Mouse (Mus musculus) neural tube, embryonic 13.5 days (tissue): Measurements from ENCODE around the gene Nt5m. TPM values are rescaled to one million over a fixed set of nuclear protein-coding genes. Genes with fewer than 3 reads are reported as not detected.

Experiments
- ATAC-seq: fragments of 200-750 bp; cut with Nextera tagmentation; 2 replicates; pipeline ENCODE4 v1.8.0; 2017; ENCODE audit warnings: low read depth, mild to moderate bottlenecking, moderate TSS enrichment, moderate library complexity
- H3K27ac ChIP-seq: fragments of 300-500 bp; sonication (generic); replicated peaks from 2 replicates; pipeline ENCODE4 v1.5.1; 2015; ENCODE audit warnings: moderate library complexity, mild to moderate bottlenecking, inconsistent platforms
- H3K27me3 ChIP-seq: fragments of 300-500 bp; sonication (generic); 2 replicates; pipeline ENCODE4 v1.6.1; 2015; ENCODE audit warnings: mild to moderate bottlenecking, inconsistent platforms
- H3K36me3 ChIP-seq: fragments of 300-500 bp; sonication (generic); 2 replicates; pipeline ENCODE4 v1.6.1; 2015; ENCODE audit warnings: mild to moderate bottlenecking, inconsistent platforms
- H3K4me1 ChIP-seq: fragments of 300-500 bp; sonication (generic); replicated peaks from 2 replicates; pipeline ENCODE4 v1.6.1; 2015; ENCODE audit warnings: inconsistent platforms
- H3K4me2 ChIP-seq: fragments of 300-500 bp; sonication (generic); 2 replicates; pipeline ENCODE4 v1.6.1; 2015; ENCODE audit warnings: inconsistent platforms, mild to moderate bottlenecking, moderate library complexity
- H3K4me3 ChIP-seq: fragments of 300-500 bp; sonication (generic); 2 replicates; pipeline ENCODE4 v1.5.1; 2015; ENCODE audit warnings: mild to moderate bottlenecking, inconsistent platforms
- H3K9ac ChIP-seq: fragments of 300-500 bp; sonication (generic); 2 replicates; pipeline ENCODE4 v1.6.1; 2015; ENCODE audit warnings: moderate library complexity, mild to moderate bottlenecking, inconsistent platforms
- H3K9me3 ChIP-seq: fragments of 300-500 bp; sonication (generic); 2 replicates; pipeline ENCODE4 v1.6.1; 2016; ENCODE audit warnings: inconsistent platforms
- WGBS: fragments of 180-500 bp; shearing (Covaris S2); methylation state at CpG from one replicate; pipeline ENCODE4 v1.1.7; 2015; 5-methylcytosine and 5-hydroxymethylcytosine counted together
- polyA plus RNA-seq: library from polyadenylated mRNA; unstranded; fragments of >200 nt; fragmentation: Nextera tagmentation; extraction: Ambion mirVana; gene quantifications from 2 replicates; pipeline ENCODE4 v1.2.1, GENCODE M21; 2015

The Nt5m gene
- polyA plus RNA-seq, 1 experiment from 2014 or later, result 70.7 TPM

GRCm38 (mm10) chr11:59847131-59847530 is 7.9 kb downstream of the Nt5m start:
- 13% methylated on average over 2 of the region's 2 CpGs for WGBS
- Histone ChIP-seq H3K4me1 (peaks cover 27% of the 10 kb centered on the region), H3K27ac (no peak overlapping the region), H3K36me3 (no peaks in the 10 kb centered on the region), H3K27me3 (no peaks in the 10 kb centered on the region), H3K9me3 (no peaks in the 10 kb centered on the region), H3K4me3 (peak overlapping the region; percentile 73), H3K4me2 (peak overlapping the region; percentile 64), H3K9ac (no peak overlapping the region)
- no peak for ATAC-seq

GRCm38 (mm10) chr11:59847891-59848884 is 8.9 kb downstream of the Nt5m start:
- no peaks in the 10 kb centered on the region for H3K9me3 ChIP-seq
- H3K4me3 ChIP-seq, result peak overlapping the region; percentile 73
- ATAC-seq, result peak; percentile 91
- H3K27ac ChIP-seq, result peak overlapping the region; percentile 89
- H3K4me2 ChIP-seq, result peak overlapping the region; percentile 64
- peaks cover 27% of the 10 kb centered on the region for H3K4me1 ChIP-seq
- H3K36me3 ChIP-seq, result 0 out of 2 replicates have a peak, but pooled peaks cover 6% of the 10 kb centered on the region
- peak overlapping the region; percentile 88 for H3K9ac ChIP-seq
- under 1% methylated on average over 69 of the region's 69 CpGs for WGBS
- H3K27me3 ChIP-seq, result no peaks in the 10 kb centered on the region

DNA sequence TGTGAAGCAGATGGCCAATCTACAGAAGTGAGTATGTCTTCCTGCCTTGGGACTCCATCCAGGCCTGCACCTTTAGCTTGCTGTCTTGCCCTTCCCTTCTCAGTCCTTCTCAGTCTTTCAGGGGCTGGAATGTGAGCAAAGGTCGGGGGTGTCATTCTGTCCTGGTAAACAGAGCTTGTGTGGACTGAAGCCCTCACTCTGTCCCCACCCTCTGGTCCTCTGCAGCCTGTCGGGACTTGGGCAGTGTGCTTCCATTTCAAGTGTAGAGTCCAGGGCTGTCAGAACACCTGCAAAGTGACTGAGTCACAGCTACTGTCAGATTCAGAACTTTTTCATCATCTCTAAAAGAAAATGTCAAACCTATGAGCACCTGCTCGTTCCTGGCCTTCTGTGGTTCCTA is 13.6 kb downstream of the Nt5m start:
- H3K9ac ChIP-seq, result no peak overlapping the region
- no peaks in the 10 kb centered on the region for H3K27me3 ChIP-seq
- no peak overlapping the region for H3K4me2 ChIP-seq
- ATAC-seq, result no peak
- 88% methylated on average over 3 of the region's 3 CpGs for WGBS
- H3K4me1 ChIP-seq, result peaks cover 17% of the 10 kb centered on the region
- no peak overlapping the region for H3K4me3 ChIP-seq
- no peaks in the 10 kb centered on the region for H3K9me3 ChIP-seq
- peaks cover 19% of the 10 kb centered on the region for H3K36me3 ChIP-seq
- no peak overlapping the region for H3K27ac ChIP-seq

DNA sequence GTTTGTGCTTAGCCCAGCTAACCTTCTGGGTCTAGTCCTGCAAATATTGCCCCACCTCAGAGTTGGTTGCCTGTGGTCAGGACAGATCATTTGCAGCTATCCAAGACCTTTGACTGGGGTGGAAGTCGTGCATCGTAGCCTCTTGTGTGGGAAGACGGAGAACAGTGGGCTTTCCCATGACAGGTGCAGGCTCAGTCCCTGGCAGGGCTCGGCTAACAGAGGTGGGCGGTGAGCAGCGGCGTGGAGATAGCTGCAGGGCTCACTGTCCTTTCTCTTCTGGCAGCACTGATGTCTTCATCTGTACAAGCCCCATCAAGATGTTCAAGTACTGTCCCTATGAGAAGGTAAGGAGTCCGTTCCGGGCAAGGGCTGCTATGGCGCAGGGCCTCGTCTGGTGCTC is 21.2 kb downstream of the Nt5m start:
- Histone ChIP-seq H3K4me1 (no peaks in the 10 kb centered on the region; the same call in 1 of the 2 replicates), H3K9me3 (no peaks in the 10 kb centered on the region), H3K27ac (no peak overlapping the region; the same call in 1 of the 2 replicates), H3K9ac (no peak overlapping the region; the same call in 1 of the 2 replicates), H3K4me3 (no peak overlapping the region), H3K36me3 (peaks cover 22% of the 10 kb centered on the region), H3K27me3 (no peaks in the 10 kb centered on the region), H3K4me2 (peak overlapping the region; percentile 2; the same call in 1 of the 2 replicates)
- no peak for ATAC-seq
- 87% methylated on average over 11 of the region's 11 CpGs for WGBS

GRCm38 (mm10) chr11:59864316-59864715 is 25.1 kb downstream of the Nt5m start:
- 94% methylated on average over 6 of the region's 6 CpGs for WGBS
- H3K36me3 ChIP-seq, result peaks cover 23% of the 10 kb centered on the region
- H3K4me1 ChIP-seq, result peaks cover 2% of the 10 kb centered on the region; the same call in 1 of the 2 replicates
- no peak overlapping the region for H3K4me3 ChIP-seq
- H3K4me2 ChIP-seq, result no peak overlapping the region
- H3K27me3 ChIP-seq, result no peaks in the 10 kb centered on the region
- ATAC-seq, result no peak
- H3K9ac ChIP-seq, result no peak overlapping the region
- no peaks in the 10 kb centered on the region for H3K9me3 ChIP-seq
- no peak overlapping the region for H3K27ac ChIP-seq

- H3K4me3 ChIP-seq, result no peak overlapping the region
- no peaks in the 10 kb centered on the region for H3K27me3 ChIP-seq
- H3K4me2 ChIP-seq, result no peak overlapping the region
- H3K9ac ChIP-seq, result no peak overlapping the region
- no peak for ATAC-seq
- H3K27ac ChIP-seq, result no peak overlapping the region
- H3K9me3 ChIP-seq, result no peaks in the 10 kb centered on the region
- 88% methylated on average over 8 of the region's 8 CpGs for WGBS
- peaks cover 5% of the 10 kb centered on the region; the same call in 1 of the 2 replicates for H3K4me1 ChIP-seq
- H3K36me3 ChIP-seq, result peaks cover 49% of the 10 kb centered on the region
Measured at GRCm38 (mm10) chr11:59872124-59872523, 32.9 kb downstream of the Nt5m start.

DNA sequence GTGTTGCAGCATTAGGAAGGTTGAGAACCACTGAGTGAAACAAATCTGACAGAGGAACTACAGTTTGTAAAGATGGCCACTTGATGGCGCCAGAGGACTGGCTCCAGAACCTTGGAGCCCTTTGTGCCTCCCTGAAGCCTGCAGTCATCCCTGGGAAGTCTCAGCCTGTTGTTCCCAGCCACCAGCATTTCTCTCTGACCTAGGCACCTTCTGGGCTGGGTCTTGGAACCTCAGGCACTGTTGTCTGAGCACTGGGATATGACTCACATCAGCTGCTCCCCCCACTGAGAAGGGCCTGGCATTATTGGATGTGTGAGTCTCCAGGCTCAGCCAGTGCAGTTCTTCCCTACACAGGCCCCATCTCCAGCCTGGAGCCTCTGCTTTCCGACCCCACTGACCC is 40.8 kb downstream of the Nt5m start:
- 33% methylated on average over 2 of the region's 2 CpGs for WGBS

DNA sequence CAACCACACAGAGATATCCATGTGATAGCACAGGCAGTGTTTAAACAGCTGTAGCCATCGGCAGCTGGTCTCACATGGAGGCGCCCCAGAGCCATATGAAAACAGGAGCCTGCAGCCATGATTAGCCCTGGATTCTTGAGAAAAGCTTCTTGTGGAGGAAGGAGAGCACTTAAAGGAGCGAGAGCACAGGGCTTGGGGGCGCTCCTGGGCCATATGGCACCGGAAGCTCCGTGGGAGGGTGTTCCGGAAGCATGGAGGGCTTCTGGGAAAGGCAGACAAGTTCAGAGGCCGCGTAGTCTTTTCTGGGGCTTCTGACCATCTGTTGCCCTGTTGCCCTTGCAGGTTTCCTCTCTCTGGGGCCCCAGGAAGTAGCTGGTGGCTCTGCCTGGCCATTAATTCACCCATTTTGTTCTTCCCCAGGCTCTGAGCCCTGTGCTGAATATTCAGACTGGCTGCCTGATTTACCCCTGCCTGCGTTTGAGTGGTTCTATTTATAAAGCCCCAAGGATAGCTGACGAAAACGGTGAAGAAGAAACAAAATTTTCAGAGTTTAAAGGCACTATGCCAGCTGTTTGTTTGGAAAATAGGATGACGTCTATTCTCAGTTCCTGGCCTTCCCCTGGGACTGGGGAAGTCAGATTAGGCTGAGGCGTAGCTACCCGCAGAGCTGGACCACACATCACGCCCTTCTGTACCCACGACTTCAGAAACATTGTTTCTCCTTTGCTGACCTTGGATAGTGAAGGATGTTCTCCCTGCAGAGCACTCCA is 46.2 kb downstream of the Nt5m start:
- no peak overlapping the region for H3K4me3 ChIP-seq
- H3K4me1 ChIP-seq, result 0 out of 2 replicates have a peak, but pooled peaks cover 5% of the 10 kb centered on the region
- H3K9me3 ChIP-seq, result no peaks in the 10 kb centered on the region
- WGBS, result 65% methylated on average over 17 of the region's 17 CpGs
- H3K4me2 ChIP-seq, result no peak overlapping the region
- no peak for ATAC-seq
- H3K9ac ChIP-seq, result no peak overlapping the region
- H3K36me3 ChIP-seq, result no peaks in the 10 kb centered on the region
- no peaks in the 10 kb centered on the region for H3K27me3 ChIP-seq
- H3K27ac ChIP-seq, result no peak overlapping the region

More for the DNA sequence above, 40.8 kb downstream of the Nt5m start:
- peak; percentile 87 for ATAC-seq
- no peaks in the 10 kb centered on the region for H3K9me3 ChIP-seq
- H3K27me3 ChIP-seq, result no peaks in the 10 kb centered on the region
- H3K27ac ChIP-seq, result no peak overlapping the region
- peaks cover 33% of the 10 kb centered on the region for H3K36me3 ChIP-seq
- peaks cover 5% of the 10 kb centered on the region for H3K4me1 ChIP-seq
- H3K9ac ChIP-seq, result peak overlapping the region; percentile 55
- no peak overlapping the region for H3K4me3 ChIP-seq
- no peak overlapping the region for H3K4me2 ChIP-seq

DNA sequence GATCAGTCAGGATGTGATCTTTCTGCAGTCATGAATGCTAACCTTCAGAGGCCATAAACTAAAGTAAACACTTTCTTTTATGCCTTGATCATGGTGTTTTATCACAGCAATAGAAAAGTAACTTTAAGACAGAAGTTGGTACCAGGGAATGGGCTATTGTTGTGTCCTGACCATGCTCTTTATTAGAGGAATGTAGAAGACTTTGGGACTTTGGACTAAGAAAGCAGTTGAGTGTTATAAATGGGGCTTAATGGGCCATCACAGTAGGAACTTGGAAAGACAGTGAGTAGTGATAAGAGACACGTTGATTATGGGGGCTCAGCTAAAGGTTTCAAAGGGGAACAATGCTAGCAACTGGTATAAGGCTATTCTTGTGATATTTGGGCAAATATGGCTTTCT is 47.7 kb downstream of the Nt5m start:
- H3K4me2 ChIP-seq, result no peak overlapping the region
- H3K27me3 ChIP-seq, result no peaks in the 10 kb centered on the region
- H3K4me3 ChIP-seq, result no peak overlapping the region
- H3K4me1 ChIP-seq, result peaks cover 10% of the 10 kb centered on the region; the same call in 1 of the 2 replicates
- H3K9ac ChIP-seq, result no peak overlapping the region
- no peak for ATAC-seq
- H3K36me3 ChIP-seq, result no peaks in the 10 kb centered on the region
- no peak overlapping the region for H3K27ac ChIP-seq
- no peaks in the 10 kb centered on the region for H3K9me3 ChIP-seq
- 62% methylated on average over 1 of the region's 1 CpGs for WGBS

DNA sequence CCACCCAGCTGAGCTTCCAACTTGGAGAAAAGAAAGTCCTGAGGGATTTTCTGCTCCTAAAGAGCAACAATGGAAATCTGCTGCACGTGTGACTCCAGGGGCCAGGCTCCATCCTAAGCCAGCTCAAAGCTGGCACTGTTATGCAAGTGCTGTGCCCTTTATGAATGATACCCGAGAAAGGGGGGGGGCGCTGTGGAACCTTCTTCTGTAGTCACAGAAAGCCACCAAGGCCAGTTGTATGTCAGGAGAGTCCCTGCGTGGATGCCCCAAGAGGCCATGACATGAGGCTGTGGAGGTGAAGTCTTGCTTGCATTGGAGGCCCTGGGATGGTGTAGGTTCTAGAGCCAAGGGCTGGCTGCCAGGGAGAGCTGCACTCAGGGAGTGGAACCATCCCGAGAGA is 48.9 kb downstream of the Nt5m start:
- no peaks in the 10 kb centered on the region for H3K27me3 ChIP-seq
- no peak for ATAC-seq
- H3K4me1 ChIP-seq, result peaks cover 15% of the 10 kb centered on the region; the same call in 1 of the 2 replicates
- H3K36me3 ChIP-seq, result no peaks in the 10 kb centered on the region
- no peaks in the 10 kb centered on the region for H3K9me3 ChIP-seq
- no peak overlapping the region for H3K4me3 ChIP-seq
- H3K4me2 ChIP-seq, result no peak overlapping the region
- no peak overlapping the region for H3K27ac ChIP-seq
- 68% methylated on average over 5 of the region's 5 CpGs for WGBS
- H3K9ac ChIP-seq, result no peak overlapping the region

DNA sequence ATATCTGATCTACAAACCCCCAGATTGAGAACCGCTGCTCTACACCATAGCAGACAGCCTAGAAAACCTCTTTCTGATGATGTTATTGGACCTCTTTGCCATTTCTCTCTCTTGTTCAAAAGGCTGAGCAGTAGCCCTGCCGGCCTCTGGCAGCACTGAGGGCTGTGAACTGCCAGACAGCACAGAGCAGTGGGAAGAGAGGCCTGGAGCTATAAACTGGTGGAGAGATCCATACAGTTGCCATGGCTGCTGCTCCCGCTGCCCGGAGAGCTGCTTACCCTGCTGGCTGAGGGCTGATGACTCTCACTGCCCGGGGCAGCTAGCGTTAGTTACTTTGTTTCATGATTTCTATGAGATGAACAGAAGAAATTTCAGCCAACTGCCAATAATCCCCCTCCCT is 52.6 kb downstream of the Nt5m start:
- Histone ChIP-seq H3K4me3 (no peak overlapping the region), H3K27ac (no peak overlapping the region), H3K9me3 (no peaks in the 10 kb centered on the region), H3K27me3 (no peaks in the 10 kb centered on the region), H3K4me2 (no peak overlapping the region), H3K9ac (no peak overlapping the region), H3K36me3 (no peaks in the 10 kb centered on the region), H3K4me1 (peaks cover 10% of the 10 kb centered on the region; the same call in 1 of the 2 replicates)
- no peak for ATAC-seq
- 41% methylated on average over 6 of the region's 6 CpGs for WGBS
